Mouse (Mus musculus) NIH3T3 (cell line): ENCODE data around the gene Arnt2.

Experiments
- DNase-seq: peaks from one replicate; pipeline ENCODE4 v3.0.0-alpha.2; 2012; ENCODE audit warnings: low read depth

Arnt2 gene

GRCm38 (mm10) chr7:84343160-84343559 is 66.8 kb downstream of the Arnt2 start:
- peak; percentile 44 for DNase-seq

GRCm38 (mm10) chr7:84341001-84341400 is 69.0 kb downstream of the Arnt2 start:
- no peak for DNase-seq

GRCm38 (mm10) chr7:84339186-84339585 is 70.8 kb downstream of the Arnt2 start:
- DNase-seq: peak; percentile 76

- peak; percentile 85 for DNase-seq
Measured at GRCm38 (mm10) chr7:84337768-84338167, 72.2 kb downstream of the Arnt2 start.

- no peak for DNase-seq
Measured at GRCm38 (mm10) chr7:84336907-84337306, 73.1 kb downstream of the Arnt2 start.

- no peak for DNase-seq
Measured at GRCm38 (mm10) chr7:84336580-84336886, 73.4 kb downstream of the Arnt2 start.

- DNase-seq: peak; percentile 91
Measured at GRCm38 (mm10) chr7:84335766-84336579, 74.0 kb downstream of the Arnt2 start.

- peak; percentile 77 for DNase-seq
Measured at GRCm38 (mm10) chr7:84333996-84334395, 76.0 kb downstream of the Arnt2 start.

GRCm38 (mm10) chr7:84332295-84333168 is 77.4 kb downstream of the Arnt2 start:
- DNase-seq: peak; percentile 95

GRCm38 (mm10) chr7:84329174-84329583 is 80.8 kb downstream of the Arnt2 start:
- peak; percentile 88 for DNase-seq

- DNase-seq: peak; percentile 58
Measured at GRCm38 (mm10) chr7:84328770-84329169, 81.2 kb downstream of the Arnt2 start.

GRCm38 (mm10) chr7:84325570-84326328 is 84.2 kb downstream of the Arnt2 start:
- DNase-seq: peak; percentile 66

- no peak for DNase-seq
Measured at GRCm38 (mm10) chr7:84321542-84321941, 88.4 kb downstream of the Arnt2 start.

- peak; percentile 60 for DNase-seq
Measured at GRCm38 (mm10) chr7:84315353-84316003, 94.5 kb downstream of the Arnt2 start.

GRCm38 (mm10) chr7:84314742-84315141 is 95.2 kb downstream of the Arnt2 start:
- DNase-seq: no peak

- peak; percentile 57 for DNase-seq
Measured at GRCm38 (mm10) chr7:84311624-84312023, 98.4 kb downstream of the Arnt2 start.

- DNase-seq: peak; percentile 93
Measured at GRCm38 (mm10) chr7:84310909-84311311, 99.1 kb downstream of the Arnt2 start.

GRCm38 (mm10) chr7:84307329-84307925 is 102.5 kb downstream of the Arnt2 start:
- DNase-seq: no peak

GRCm38 (mm10) chr7:84300261-84300660 is 109.7 kb downstream of the Arnt2 start:
- DNase-seq: no peak

GRCm38 (mm10) chr7:84299601-84300000 is 110.4 kb downstream of the Arnt2 start:
- peak; percentile 54 for DNase-seq

GRCm38 (mm10) chr7:84293054-84293453 is 116.9 kb downstream of the Arnt2 start:
- DNase-seq: no peak
